Mouse (Mus musculus) cerebellum, adult 2 months (tissue): ENCODE measurements at regions not wholly inside any gene's neighbourhood (a gene's known extent, or its start where the extent isn't known, plus 50 kb on each side); places are given as distances from the start of the nearest gene placed in this dataset.

Source experiments
- CTCF ChIP-seq: fragments of 200-500 bp; IDR thresholded peaks from 2 replicates; pipeline ENCODE4 v1.5.1; 2011; ENCODE audit warnings: low read depth, mild to moderate bottlenecking, control low read depth, low read length, moderate library complexity, borderline replicate concordance; ENCODE audit not compliant: insufficient read depth
- POLR2A ChIP-seq: fragments of 200-500 bp; IDR thresholded peaks from 2 replicates; pipeline ENCODE4 v1.6.1; 2011; ENCODE audit warnings: low read length, control low read depth, borderline replicate concordance; ENCODE audit not compliant: insufficient read depth

DNA sequence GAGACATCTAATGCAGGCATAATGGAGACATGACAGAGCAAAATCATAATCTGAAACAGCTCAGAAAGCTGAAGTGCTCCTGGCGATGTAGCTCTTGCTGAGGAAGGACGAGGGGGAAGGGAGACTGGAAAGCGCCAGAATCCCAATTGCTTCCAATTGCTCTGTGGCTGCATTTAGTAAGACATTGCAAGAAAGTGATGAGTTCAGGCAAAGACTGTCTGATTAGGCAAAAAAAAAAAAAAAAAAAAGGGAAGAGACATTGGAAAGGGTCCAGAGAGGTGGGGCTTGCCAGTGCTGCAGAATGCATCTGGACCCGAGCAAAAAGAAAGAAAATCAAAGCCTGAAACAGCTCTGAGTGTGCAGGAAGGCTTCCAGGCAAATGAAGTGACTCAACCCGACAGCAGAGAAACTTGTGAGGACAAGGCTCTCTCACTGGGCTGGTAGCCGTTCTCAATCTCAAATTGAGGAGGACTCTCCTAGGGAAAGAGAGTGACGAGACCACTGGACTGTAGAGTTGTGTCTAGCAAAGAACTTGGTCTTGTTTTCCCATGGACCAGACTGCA lies 94.8 kb upstream of the Grip1 start:
- TF ChIP-seq POLR2A = no peak
- TF ChIP-seq CTCF = no peak
